Mouse (Mus musculus) right cerebral cortex, postnatal 4 days (tissue): ENCODE results near the gene Uba52.
"Not testable (repeated sequence)": the region's sequence is repeated elsewhere in the genome, so short reads cannot be mapped to it uniquely, and the experiment has no call there.

Source experiments
- DNase-seq: peaks from one replicate; pipeline ENCODE4 v3.0.0-alpha.2; 2022

Gene Uba52

DNA sequence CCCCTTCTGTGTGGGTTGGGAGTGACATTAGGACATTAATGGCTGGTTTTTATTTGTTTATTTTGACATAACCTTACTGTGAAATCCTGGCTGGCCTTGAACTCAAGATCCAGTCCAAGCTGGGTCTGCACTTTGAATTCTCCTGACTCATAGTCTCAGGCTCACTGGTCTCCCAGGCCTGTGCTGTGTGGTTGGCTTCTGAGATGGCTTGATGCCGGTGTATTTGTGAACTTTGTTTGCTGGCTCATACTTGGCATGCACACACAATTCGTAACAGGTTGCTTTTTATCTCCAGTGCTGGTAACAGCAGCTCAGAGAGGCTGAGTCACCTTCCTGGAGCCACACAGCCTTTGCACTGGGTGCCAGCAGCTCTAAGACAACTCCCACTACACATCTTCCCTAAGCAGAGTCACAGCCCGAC is 19.1 kb upstream of the Uba52 start:
- DNase-seq = no peak

- DNase-seq = no peak
Measured at GRCm38 (mm10) chr8:70529299-70529698, 18.7 kb upstream of the Uba52 start.

GRCm38 (mm10) chr8:70528182-70528797 is 17.7 kb upstream of the Uba52 start:
- no peak for DNase-seq

DNA sequence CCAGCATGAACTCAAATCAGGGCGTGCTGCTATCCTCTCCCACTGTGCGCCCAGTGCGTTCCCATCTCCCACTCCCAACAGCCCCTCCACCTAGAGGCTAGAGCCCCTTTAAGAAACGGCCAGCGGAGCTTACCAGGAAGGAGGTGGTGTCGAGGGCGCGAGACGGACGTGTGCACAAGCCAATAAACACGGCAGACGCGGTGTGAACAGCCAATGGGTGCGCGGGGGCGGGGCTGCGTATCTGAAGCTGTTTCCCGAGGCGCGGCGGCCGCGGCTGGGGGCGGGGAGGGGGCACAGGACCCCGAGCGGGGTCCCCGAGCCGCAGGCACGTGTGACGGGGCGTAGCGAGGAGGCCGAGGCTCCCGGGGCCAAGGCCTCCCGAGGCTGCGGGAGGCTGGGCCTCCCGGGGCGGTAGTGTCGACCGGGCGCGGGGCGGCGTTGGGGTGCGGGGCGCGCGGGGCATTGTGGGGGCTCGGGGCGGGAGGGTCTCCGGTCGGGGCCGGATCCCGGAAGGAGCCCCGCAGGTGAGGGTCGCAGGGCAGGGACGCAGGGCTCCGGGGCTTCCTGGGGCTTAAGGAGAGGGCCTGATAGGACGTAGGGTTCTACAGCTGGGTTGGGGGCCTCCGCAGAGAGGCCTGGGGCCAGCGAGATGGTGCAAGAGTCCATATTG is 17.0 kb upstream of the Uba52 start, which contains the start of the genes Fkbp8 and Kxd1:
TSS of gene Fkbp8 (plus strand) at position 213 of the 670 bp plus-strand sequence.
TSS of gene Kxd1 (minus strand) at position 445 of the 670 bp plus-strand sequence.
- peak; percentile 99 for DNase-seq

DNA sequence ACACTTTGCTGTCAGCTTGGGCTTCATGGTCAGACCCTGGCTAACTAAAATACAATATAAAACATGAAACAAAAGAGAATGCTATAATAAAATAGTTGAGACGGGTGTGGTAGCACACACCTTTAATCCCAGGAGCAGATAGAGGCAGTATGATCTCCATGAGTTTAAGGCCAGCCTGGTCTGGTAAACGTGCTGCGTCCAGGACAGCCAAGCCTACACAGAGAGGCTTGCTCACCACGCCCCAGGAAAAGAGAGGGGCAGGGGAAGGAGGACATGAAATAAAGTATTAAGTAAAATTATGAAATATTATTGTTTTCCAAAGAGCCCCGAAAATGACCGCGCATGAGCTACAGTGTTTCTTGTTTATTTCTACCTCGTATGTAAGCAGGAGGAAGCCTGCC is 16.5 kb upstream of the Uba52 start:
- DNase-seq = no peak

DNA sequence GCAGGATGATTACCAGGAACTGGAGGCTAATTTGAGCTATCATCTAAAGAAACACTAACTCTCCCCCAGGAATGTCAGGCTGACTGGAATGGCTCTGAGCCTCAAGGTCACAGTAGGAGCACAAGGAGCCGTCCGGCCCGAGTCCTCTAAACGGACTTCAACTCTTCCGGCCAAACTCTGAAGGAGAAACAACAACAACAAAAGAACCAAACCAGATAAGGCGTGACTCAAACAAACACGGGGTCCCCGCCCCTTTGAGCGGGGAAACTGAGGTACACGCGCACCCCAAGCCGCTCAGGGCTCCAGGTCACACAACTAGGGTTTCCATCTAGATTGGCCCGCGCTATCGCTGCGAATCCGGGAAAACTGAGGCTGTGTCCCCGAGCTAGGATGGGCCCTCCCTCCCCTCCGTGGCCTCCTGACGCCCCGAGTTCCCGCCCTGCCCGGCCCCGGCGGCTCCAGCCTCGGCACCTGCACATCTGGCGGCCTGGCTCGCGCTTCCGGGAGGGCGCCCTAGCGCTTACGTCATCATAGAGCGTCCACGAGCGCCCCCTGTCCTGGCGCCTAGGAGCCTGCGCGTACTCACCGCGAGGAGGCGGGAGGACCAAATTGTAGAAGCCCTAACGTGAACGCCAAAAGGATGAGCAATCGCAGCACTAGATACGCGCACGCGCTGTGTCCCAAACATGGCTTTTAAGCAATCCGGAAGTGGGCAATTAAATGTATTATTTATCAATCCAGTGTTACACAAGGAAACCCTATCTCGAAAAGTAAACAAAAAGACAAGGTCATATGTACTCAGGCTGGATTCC is 12.2 kb upstream of the Uba52 start:
- peak; percentile 95 for DNase-seq

- DNase-seq = no peak
Measured at GRCm38 (mm10) chr8:70519606-70520005, 9.0 kb upstream of the Uba52 start.

DNA sequence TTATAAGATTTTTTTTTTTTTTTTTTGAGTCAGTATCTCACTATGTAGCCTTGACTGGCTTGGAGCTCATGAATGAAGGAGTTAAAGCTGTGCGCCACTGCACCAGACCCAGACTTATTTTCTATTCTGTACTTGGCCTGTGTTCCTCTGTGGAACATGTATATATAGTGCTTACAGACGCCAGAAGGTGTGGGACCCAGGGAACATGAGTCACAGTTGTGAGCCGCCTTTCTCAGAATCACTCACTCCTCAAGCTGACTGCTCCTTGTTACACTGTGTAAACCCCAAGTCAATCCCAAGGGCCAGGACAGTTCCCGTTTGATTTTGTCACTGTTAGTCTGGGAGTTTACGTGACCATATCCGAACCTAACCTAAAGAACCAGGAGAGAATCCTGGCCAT is 8.4 kb upstream of the Uba52 start:
- DNase-seq = no peak

GRCm38 (mm10) chr8:70517940-70518643 is 7.5 kb upstream of the Uba52 start:
- no peak for DNase-seq

DNA sequence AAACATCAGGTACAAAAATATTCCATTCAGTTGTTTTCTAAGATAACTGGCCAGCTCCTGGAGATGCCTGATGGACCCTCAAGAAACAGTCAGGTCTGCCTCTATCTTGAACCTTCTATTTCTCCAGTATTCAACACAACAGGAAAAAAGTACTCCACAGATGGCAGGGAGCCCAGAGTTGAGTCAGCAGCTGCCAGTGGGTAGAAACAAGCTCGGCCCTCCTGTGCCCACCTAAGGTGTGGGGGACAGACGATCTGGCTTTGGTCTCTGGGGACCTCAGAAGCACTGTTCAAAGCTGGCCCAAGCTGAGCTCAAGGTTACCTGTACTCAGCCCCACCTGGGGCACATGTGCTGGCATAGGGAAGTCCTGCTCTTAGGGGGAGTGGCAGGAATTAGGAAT is 2.8 kb upstream of the Uba52 start:
- DNase-seq = no peak

DNA sequence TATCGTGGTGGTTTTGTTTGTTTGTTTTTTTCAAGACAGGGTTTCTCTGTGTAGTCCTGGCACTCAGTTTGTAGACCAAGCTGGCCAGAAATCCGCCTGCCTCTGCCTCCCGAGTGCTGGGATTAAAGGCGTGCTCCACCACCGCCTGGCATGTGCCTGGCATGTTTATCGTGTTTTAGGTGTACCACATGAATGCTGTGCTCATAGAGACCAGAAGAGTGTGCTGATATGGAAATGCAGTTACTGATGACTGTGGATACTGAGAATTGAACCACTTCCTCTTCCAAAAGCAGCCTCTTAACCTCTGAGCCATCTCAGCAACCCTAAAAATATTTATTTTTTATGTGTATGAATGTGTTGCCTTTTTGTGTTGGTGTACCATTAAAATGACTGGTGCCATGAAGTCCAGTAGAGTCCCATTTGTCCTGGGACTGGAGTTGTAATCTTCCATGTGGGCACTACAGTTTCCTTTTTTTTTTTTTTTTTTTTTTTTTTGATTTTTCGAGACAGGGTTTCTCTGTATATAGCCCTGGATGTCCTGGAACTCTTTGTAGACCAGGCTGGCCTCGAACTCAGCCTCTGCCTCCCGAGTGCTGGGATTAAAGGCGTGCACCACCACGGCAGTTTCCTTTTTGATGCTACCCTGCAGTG is 1.8 kb upstream of the Uba52 start:
- DNase-seq = no peak

DNA sequence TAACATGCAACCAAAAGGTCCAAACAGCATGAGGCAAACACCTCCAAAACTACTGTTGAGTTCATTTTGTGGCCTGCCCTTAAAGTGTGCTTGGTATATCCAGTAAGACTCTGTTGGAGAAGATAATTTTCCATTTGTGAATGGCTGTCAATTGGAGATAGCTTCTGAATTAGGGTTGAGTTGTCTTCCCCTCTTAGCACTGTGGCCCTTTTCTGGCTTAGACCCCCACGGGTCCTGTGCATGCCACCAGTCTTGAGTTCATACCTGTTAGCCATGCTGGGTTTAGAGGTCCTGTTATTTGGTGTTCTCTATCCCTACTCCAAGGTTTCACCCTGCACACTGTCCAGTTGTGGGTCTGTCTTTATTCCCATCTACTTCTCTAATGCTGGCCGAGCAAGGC is 1.2 kb upstream of the Uba52 start:
- no peak for DNase-seq

GRCm38 (mm10) chr8:70511174-70511573 is 573 bp upstream of the Uba52 start:
- not testable (repeated sequence) for DNase-seq

DNA sequence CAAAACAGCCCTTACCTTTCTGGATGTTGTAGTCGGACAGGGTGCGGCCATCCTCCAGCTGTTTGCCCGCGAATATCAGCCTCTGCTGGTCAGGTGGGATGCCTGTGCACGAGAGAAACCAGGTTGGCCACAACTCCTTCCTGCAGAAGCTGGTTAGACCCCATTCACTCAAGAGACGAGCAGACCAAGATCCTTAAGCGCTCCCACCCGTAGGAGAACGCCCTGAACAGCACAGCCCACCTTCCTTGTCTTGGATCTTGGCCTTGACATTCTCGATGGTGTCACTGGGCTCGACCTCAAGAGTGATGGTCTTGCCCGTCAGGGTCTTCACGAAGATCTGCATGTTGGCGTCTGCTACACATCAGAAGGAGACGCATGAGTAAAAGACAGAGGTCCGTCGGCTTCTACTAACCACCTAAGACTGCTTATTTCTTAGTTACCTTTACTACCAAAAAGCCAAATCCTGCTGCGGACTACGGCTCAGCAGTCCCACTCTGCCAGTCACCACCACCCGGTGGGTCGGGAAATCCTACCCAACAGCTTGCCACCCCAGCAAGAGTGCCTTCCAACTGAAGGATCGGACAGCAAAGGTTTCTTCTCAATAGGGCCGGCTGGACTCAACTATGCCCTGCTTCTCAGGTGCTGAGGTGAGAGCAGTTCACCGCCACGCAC is 1.2 kb downstream of the Uba52 start:
- DNase-seq = no peak

- no peak for DNase-seq
Measured at GRCm38 (mm10) chr8:70507027-70507393, 3.6 kb downstream of the Uba52 start.

- DNase-seq = peak; percentile 98
Measured at GRCm38 (mm10) chr8:70506328-70507026, 4.1 kb downstream of the Uba52 start, which contains the start of gene Rex1bd. Rex1bd (minus strand) TSS chr8:70506752.

DNA sequence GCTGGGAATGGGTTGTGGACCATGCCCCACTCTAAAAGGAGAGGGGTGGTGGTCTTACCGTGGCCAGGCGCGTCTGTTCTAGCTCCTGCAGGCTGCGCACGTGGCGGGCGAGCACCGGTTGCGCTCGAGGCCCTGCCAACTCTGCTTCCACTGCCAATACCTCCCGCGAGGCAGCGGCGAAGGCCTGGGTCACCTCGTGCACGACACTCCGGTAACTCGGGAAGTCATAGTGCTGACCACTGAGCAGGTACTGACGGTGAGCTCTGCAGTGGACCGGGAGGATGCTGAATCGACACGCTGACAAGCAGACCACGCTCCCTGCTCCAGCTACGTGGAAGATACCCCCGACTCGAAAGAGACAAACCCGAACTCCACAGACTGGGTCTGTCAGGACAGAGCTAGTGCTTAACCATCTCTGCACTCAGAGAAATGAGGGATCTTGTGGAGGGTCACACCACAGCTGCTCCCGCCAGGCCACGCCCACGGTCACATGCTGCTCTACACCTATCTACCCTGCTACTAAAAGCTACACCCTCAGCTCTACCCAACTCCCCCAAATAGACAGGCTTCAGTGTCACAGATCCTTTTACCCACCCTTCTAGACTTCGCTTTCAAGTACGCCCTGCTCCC is 4.8 kb downstream of the Uba52 start:
- DNase-seq = no peak

DNA sequence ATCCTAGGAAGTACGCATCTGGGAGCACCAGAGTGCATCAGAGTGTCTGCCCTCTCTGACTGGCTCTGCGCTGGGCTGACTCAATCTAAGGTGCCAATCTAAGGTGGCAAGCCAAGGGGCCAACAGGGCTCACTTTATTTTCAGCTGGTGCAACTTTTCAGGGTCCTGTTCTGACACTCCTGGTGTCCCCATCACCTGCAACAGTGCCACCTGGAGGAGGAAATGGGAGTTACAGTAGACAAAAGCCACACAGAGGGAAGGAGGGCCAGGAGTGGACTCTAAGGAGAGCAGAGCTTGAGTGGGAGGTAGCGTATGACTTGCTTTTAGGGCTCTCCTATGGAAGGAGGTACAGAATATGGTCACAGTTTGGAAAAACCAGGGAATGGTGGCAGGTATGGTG is 5.8 kb downstream of the Uba52 start:
- peak; percentile 80 for DNase-seq

DNA sequence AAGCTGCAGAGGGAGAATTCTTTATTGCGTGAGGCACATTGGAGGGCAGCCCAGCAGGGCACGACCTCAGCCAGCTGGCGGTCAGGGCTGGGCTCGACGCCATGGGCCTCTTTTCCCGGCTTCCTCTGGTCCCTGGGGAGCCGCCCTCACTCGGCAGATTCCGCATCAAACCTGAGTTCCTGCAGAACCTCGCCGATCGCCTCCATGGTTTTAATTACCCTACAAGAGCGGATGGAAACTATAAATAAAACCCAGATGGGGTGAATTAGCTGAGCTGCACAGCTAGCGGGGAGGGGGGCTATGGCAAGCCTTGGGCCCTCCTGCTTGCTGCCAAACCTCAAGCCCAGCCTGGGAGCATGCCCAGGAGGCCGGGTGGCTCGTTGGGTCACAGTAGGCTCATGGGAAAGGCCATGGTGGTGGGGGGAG is 6.3 kb downstream of the Uba52 start:
- DNase-seq = no peak

DNA sequence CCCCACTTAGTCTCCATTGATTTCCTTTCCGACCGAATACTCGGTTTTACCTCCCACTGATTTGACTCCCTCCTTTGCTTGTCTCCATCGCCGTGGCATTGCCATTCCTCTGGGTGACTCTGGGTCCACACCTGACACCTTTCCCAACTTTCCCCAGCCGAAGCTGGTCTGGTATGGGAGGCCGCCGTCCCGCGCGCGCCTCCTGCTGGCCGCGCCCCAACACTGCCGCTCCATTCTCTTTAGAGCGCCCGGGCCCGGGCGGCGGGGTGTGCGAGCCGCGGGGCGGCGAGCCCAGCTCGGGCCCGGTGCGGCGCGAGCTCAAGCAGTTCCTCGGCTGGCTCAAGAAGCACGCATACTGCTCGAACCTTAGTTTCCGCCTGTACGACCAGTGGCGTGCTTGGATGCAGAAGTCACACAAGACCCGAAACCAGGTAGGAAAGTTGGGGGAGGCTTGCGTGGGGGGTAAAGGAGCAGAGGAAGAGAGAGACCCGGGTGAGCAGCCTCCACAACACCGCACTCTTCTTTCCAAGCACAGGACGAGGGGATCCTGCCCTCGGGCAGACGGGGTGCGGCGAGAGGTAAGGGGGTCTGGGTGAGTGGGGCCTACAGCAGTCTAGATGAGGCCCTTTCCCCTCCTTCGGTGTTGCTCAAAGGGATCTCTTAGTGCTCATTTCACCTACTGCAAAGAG is 7.4 kb downstream of the Uba52 start:
- no peak for DNase-seq
